Mouse (Mus musculus): Measurements from ENCODE around the gene Sec14l3. TPM values are rescaled to one million over a fixed set of nuclear protein-coding genes. Genes with fewer than 3 reads are reported as not detected.
A peak's percentile ranks its signal among the peaks of the same experiment; 100 is the strongest.

Sec14l3 gene
- polyA plus RNA-seq, 1 experiment: not detected

GRCm38 (mm10) chr11:4086246-4086645 is 21.6 kb downstream of the Sec14l3 start:
- TF ChIP-seq CTCF (IDR thresholded peaks at IDR 0.05; ENCODE audit: low read depth, low read length): no peak
- no peak for TF ChIP-seq POLR2A (IDR thresholded peaks at IDR 0.05; ENCODE audit: borderline replicate concordance, low read depth, low read length)
- no peak overlapping the region for H3K27ac ChIP-seq (ENCODE audit: insufficient read depth, low read depth, low read length)
- H3K4me3 ChIP-seq (ENCODE audit: insufficient read depth, low read length): no peak overlapping the region

GRCm38 (mm10) chr11:4087267-4087666 is 22.6 kb downstream of the Sec14l3 start:
- no peaks in the 10 kb centered on the region for H3K4me1 ChIP-seq (ENCODE audit: control insufficient read depth, insufficient read depth, low read length)
- no peak overlapping the region for H3K4me3 ChIP-seq (ENCODE audit: insufficient read depth, low read length)
- H3K27ac ChIP-seq (ENCODE audit: insufficient read depth, low read depth, low read length): no peak overlapping the region
- no peak for TF ChIP-seq POLR2A (IDR thresholded peaks at IDR 0.05; ENCODE audit: borderline replicate concordance, low read depth, low read length)
- no peak for TF ChIP-seq CTCF (IDR thresholded peaks at IDR 0.05; ENCODE audit: low read depth, low read length)

More at GRCm38 (mm10) chr11:4086246-4086645, 21.6 kb downstream of the Sec14l3 start:
- no peaks in the 10 kb centered on the region for H3K4me1 ChIP-seq (ENCODE audit: control insufficient read depth, insufficient read depth, low read length)

GRCm38 (mm10) chr11:4093459-4094377 is 29.1 kb downstream of the Sec14l3 start:
- H3K27ac ChIP-seq (ENCODE audit: insufficient read depth, low read depth, low read length): no peak overlapping the region
- H3K4me3 ChIP-seq (ENCODE audit: insufficient read depth, low read length): peak overlapping the region; percentile 81; the same call in 1 of the 2 replicates
- TF ChIP-seq CTCF (IDR thresholded peaks at IDR 0.05; ENCODE audit: low read depth, low read length) (no peak), POLR2A (IDR thresholded peaks at IDR 0.05; ENCODE audit: borderline replicate concordance, low read depth, low read length) (no peak)

GRCm38 (mm10) chr11:4094378-4095170 is 29.9 kb downstream of the Sec14l3 start:
- no peak overlapping the region for H3K27ac ChIP-seq (ENCODE audit: insufficient read depth, low read depth, low read length)
- TF ChIP-seq CTCF (IDR thresholded peaks at IDR 0.05; ENCODE audit: low read depth, low read length) (peak; percentile 95), POLR2A (IDR thresholded peaks at IDR 0.05; ENCODE audit: borderline replicate concordance, low read depth, low read length) (no peak)
- peaks cover 9% of the 10 kb centered on the region for H3K4me1 ChIP-seq (ENCODE audit: control insufficient read depth, insufficient read depth, low read length)
- H3K4me3 ChIP-seq (ENCODE audit: insufficient read depth, low read length): peak overlapping the region; percentile 81

More at GRCm38 (mm10) chr11:4093459-4094377, 29.1 kb downstream of the Sec14l3 start:
- peaks cover 9% of the 10 kb centered on the region for H3K4me1 ChIP-seq (ENCODE audit: control insufficient read depth, insufficient read depth, low read length)

- H3K27ac ChIP-seq (ENCODE audit: insufficient read depth, low read depth, low read length): peak within 1 kb of the TSS; percentile 61
- H3K4me1 ChIP-seq (ENCODE audit: control insufficient read depth, insufficient read depth, low read length): peaks cover 9% of the 10 kb centered on the region
- H3K4me3 ChIP-seq (ENCODE audit: insufficient read depth, low read length): peak within 1 kb of the TSS; percentile 81
- no peak for TF ChIP-seq CTCF (IDR thresholded peaks at IDR 0.05; ENCODE audit: low read depth, low read length)
- no peak for TF ChIP-seq POLR2A (IDR thresholded peaks at IDR 0.05; ENCODE audit: borderline replicate concordance, low read depth, low read length)
These were observed 30.8 kb downstream of the Sec14l3 start, which contains the start of gene Mtfp1 for GRCm38 (mm10) chr11:4095171-4096053. Gene Mtfp1 (minus strand): TSS chr11:4095445.

- Histone ChIP-seq H3K27ac (ENCODE audit: insufficient read depth, low read depth, low read length) (peak overlapping the region; percentile 61), H3K4me3 (ENCODE audit: insufficient read depth, low read length) (peak overlapping the region; percentile 68), H3K4me1 (ENCODE audit: control insufficient read depth, insufficient read depth, low read length) (peaks cover 9% of the 10 kb centered on the region)
- TF ChIP-seq CTCF (IDR thresholded peaks at IDR 0.05; ENCODE audit: low read depth, low read length): no peak
- TF ChIP-seq POLR2A (IDR thresholded peaks at IDR 0.05; ENCODE audit: borderline replicate concordance, low read depth, low read length): no peak
These were observed 31.7 kb downstream of the Sec14l3 start for GRCm38 (mm10) chr11:4096054-4096984.

GRCm38 (mm10) chr11:4097091-4097621 is 32.5 kb downstream of the Sec14l3 start:
- Histone ChIP-seq H3K4me3 (ENCODE audit: insufficient read depth, low read length) (peak overlapping the region; percentile 68), H3K27ac (ENCODE audit: insufficient read depth, low read depth, low read length) (peak overlapping the region; percentile 60), H3K4me1 (ENCODE audit: control insufficient read depth, insufficient read depth, low read length) (peaks cover 9% of the 10 kb centered on the region)
- TF ChIP-seq POLR2A (IDR thresholded peaks at IDR 0.05; ENCODE audit: borderline replicate concordance, low read depth, low read length) (no peak), CTCF (IDR thresholded peaks at IDR 0.05; ENCODE audit: low read depth, low read length) (no peak)

GRCm38 (mm10) chr11:4098120-4098519 is 33.5 kb downstream of the Sec14l3 start:
- Histone ChIP-seq H3K4me3 (ENCODE audit: insufficient read depth, low read length) (no peak overlapping the region), H3K27ac (ENCODE audit: insufficient read depth, low read depth, low read length) (no peak overlapping the region), H3K4me1 (ENCODE audit: control insufficient read depth, insufficient read depth, low read length) (peaks cover 9% of the 10 kb centered on the region)
- TF ChIP-seq CTCF (IDR thresholded peaks at IDR 0.05; ENCODE audit: low read depth, low read length): no peak
- no peak for TF ChIP-seq POLR2A (IDR thresholded peaks at IDR 0.05; ENCODE audit: borderline replicate concordance, low read depth, low read length)
